Mouse (Mus musculus) T-helper 2 cell (primary cell): ENCODE results near the gene Gm45785.

Source experiments
- in situ Hi-C: fragments of 300-600 bp; cut with MboI, MseI; formaldehyde crosslinking; loops from one replicate; pipeline ENCODE4 v1.15.1; 2025; ENCODE audit warnings: high pct_unique_total_duplicates

Gm45785 gene

DNA sequence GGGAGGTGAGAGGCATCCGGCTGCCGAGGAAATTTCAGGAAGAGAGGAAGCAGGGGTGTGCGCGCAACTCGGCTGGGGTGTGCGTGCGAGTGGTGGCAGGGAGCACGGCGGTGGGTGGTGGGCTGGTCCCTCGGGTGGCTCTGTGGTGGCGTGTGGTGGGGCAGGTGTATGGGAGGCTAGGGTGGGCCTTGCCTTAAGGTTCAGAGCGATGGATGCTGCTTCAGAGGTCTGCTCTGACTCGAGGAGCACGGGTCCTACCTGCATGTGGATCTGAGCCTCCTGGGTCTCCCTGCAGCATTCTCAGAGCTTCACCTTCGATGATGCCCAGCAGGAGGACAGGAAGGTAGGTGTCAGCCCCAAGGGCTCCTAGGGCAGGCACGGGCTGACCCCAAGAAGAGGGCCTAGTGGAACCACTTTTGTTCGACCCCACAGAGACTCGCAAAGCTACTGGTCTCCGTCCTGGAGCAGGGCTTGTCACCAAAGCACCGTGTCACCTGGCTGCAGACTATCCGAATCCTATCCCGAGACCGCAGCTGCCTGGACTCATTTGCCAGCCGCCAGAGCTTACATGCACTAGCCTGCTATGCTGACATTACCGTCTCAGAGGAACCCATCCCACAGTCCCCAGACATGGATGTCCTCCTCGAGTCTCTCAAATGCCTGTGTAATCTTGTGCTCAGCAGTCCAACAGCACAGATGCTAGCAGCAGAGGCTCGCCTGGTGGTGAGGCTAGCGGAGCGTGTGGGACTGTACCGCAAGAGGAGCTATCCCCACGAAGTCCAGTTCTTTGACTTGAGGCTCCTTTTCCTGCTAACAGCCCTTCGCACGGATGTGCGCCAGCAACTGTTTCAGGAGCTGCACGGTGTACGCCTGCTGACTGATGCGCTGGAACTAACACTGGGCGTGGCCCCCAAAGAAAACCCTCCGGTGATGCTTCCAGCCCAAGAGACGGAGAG lies 1.7 kb upstream of the Gm45785 start, which contains the start of gene Bet1l:
Gene Bet1l (minus strand): TSS at position 28 of the 956 bp plus-strand sequence.
- in situ Hi-C loops: no loop called here

- in situ Hi-C loops: no loop called here
Observed at GRCm38 (mm10) chr7:140856785-140857549, 836 bp upstream of the Gm45785 start, which contains the start of gene Ric8a. TSS of gene Ric8a (plus strand) at chr7:140856957.

DNA sequence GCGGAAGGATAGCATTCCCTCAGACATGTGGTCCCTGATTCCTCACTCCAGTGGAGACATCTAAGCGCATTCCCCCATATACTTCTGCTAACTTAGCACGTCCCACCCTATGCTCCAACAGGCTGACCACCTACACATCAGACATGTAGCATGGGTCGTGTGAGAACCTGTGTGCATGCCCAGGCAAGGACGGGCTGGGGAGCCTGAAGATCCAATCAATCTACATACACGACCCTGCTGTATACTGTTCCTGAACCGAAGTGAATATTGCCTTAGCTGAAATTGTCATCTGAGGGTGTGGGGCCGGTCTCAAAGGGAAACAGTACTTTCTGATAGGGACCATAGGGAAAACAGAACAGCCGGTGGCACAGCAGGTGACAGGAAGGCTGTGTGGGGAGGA lies 950 bp downstream of the Gm45785 start:
- in situ Hi-C loops: no loop called here

DNA sequence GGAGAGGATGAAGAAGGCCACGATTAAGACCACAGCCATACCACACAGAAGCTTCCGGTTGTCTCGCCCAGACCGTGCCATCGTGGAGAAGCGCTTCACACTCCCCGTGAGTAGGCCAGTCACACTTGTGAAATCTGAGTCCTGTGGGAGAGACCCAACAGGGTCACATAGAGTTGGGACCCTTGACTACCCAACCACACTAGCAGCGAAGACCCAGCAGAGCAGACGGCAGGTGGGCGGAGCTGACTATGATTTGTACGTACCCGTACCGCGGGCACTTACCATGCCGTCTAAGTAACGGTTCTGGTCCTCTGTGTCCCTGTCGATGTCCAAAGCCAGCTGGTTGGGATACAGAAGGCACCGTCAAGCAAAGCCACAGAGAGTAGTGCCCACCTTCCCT lies 1.6 kb downstream of the Gm45785 start:
- in situ Hi-C loops: no loop called here

- in situ Hi-C loops: no loop called here
Observed at GRCm38 (mm10) chr7:140853386-140853785, 2.7 kb downstream of the Gm45785 start.

DNA sequence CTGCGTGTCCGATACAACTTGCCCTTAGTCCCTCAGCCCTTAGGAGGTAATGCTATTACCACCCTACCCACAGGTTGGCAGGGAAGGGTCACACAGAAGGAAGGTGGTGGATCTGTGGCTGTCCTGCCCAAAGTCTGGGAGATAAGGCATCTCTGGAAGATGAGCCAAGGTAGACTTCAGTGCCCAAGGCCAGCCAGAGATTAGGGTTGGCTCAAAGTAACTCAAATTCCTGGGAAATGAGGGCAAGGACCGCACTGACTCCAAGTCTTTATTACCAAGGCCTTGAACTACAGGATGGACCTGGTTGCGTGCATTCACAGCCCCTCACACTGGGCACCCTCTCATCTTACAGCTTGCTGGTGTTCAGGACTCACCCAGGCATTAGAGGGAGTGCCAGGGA lies 4.2 kb downstream of the Gm45785 start:
- in situ Hi-C loops: no loop called here

- in situ Hi-C loops: loop anchor here (5.0 kb wide), 1 partner anchor 204 kb away; no protein-coding TSS in a partner anchor
Observed at GRCm38 (mm10) chr7:140848591-140848990, 7.5 kb downstream of the Gm45785 start.

GRCm38 (mm10) chr7:140847755-140848580 lies 8.2 kb downstream of the Gm45785 start, which contains the start of gene Odf3:
TSS of gene Odf3 (plus strand) at chr7:140847805.
- in situ Hi-C loops: loop anchor here (5.0 kb wide), 1 partner anchor 204 kb away; no protein-coding TSS in a partner anchor

DNA sequence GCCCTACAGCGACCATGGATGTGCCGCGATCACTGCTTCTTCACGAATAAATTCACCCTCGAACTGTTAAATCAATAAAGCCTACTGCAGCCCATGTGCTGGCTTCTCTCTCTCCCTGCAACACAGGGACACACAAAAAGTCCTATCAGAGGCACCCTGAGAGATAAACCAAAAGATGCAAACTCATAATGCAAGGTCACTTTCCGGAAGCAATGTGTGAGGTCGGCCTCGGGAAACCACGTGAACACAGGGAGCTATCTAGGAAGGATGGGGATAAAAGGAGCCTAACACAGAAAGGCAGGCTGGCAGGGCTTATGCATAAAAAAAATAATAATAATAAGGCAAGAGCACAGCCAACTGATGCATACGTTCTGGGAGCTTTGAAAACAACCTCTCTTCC lies 9.5 kb downstream of the Gm45785 start:
- in situ Hi-C loops: loop anchor here (5.0 kb wide), 1 partner anchor 206 kb away; no protein-coding TSS in a partner anchor

- in situ Hi-C loops: loop anchor here (5.0 kb wide), 1 partner anchor 207 kb away; no protein-coding TSS in a partner anchor
Observed at GRCm38 (mm10) chr7:140845683-140846082, 10.4 kb downstream of the Gm45785 start.

DNA sequence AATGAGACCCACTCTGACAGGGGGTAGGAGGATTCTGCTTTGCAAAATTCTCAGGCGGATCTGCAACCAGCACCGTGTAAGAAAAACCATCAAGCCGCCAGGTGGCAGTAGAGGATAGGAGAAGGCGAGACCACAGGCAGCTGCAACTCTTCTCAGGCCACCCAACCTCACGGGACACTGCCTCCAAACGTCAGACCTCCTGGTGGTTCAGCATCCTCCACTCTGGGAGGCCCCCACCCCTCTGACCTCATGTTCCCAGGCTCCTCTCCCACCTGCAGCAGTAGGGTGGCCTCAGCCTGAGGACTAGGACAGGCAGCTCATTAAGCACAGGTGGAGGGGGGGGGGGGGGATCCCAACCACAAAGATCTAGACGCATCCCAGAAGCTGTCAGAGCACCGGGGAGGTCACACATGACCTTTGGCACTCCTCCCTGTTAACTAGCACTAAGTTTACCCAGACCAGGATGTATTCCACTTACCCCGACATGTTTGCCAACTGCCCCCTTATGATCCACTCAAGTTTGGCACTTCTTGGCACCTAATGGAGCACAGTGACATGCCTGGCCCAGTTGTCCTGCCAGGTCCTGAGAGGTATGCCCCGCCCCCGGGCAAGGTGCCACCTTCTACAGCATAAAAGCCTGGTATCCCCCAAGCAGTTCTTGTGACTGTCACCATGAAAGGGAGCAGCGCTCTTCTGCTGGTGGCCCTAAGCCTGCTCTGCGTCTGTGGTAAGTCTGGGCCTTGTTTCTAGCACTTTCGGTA lies 11.0 kb downstream of the Gm45785 start, which contains the start of gene Scgb1c1:
Gene Scgb1c1 (plus strand): TSS at position 643 of the 761 bp plus-strand sequence.
- in situ Hi-C loops: loop anchor here (5.0 kb wide), 3 partner anchors 57 to 337 kb away; partner anchors contain the start of gene Cox8b

GRCm38 (mm10) chr7:140843806-140844205 lies 12.3 kb downstream of the Gm45785 start:
- in situ Hi-C loops: loop anchor here (5.0 kb wide), 2 partner anchors 58 to 338 kb away; partner anchors contain the start of gene Cox8b

DNA sequence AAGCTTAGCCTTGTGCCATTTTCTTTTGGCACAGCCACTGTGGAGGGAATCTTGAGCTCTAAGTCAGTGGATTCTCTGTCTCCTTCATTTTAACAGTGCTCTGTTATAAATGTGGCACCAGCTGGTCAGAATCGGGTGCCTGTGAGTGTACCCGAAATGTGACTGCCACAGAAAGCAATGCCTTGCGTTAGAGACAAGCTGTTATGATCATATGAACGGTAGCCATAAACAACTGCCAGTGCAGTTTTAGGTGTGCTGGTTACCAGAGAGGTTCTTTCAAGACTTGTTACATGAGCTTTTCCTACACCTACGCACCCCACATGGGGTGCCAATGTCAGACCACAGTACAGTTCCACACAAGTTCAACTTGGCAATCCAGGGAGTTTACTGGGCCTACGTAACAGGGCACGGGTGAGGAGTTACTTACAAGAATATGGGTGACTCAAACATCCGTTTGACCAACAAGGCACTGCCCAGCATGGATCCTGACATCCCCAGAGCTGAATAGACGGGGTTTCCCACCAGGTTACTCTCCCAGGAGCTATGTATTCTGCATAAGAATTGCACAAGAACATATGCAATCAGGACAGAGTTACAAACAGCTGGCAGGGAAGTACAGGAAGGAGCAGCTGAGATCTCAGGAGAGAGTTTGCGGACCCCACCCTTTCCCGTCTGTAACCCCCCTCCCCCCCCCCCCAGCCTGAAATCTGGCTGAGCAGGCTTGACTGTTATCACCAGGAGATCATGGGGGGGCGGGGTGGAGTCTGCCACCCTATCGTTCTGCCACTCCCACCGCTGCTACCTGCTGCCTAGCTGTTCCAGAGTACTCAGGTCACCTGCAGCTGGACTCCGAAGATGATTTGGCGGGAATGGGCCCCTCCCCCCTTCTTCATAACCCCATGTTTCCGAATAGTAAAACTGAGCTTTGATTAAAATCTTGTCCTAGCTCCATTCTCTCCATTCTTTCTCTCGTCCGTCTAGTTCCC lies 15.1 kb downstream of the Gm45785 start:
- in situ Hi-C loops: loop anchor here (5.0 kb wide), 2 partner anchors 61 to 341 kb away; partner anchors contain the start of gene Cox8b

- in situ Hi-C loops: no loop called here
Observed at GRCm38 (mm10) chr7:140839556-140839955, 16.6 kb downstream of the Gm45785 start.

DNA sequence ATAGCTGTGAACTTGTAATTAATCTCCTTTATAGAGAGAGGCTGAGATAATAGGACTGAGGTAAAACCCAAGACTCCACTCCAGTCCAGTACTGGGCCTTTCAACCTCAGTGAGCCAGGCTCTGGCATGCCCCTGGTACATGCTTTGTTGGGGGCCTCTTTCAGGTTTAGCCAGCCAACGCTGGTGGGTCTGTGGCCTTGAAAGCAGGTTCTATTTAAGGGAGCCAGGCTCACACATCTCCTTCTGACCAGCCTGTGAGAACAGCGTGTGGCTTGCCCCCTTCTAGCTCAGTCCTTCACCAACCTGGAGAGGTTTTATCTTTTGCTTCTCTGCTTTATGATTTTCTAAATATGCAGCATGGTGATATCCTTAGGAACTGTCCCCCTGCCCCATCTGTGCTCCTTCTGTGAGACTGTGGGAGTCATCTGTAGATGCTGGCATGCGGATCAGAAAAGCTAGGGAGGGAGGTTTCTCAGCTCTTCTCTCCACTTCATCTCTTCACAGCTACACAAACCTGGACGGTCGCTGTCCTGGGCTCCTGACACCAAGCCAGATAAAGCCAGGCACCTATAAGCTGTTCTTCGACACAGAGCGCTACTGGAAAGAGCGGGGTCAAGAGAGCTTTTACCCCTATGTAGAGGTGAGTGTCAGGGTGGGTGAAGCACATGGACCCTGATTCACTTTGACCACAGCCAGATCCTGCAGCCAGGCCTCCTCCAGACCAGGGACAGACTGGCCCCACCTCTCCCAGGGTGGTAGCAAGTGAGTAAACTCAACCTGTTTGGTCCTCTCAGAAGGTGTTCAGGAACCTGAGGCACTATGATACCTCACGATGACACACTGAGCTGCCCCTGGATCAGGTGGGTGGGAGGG lies 19.7 kb downstream of the Gm45785 start:
- in situ Hi-C loops: no loop called here

GRCm38 (mm10) chr7:140835758-140836087 lies 20.4 kb downstream of the Gm45785 start:
- in situ Hi-C loops: no loop called here

- in situ Hi-C loops: no loop called here
Observed at GRCm38 (mm10) chr7:140834968-140835757, 21.0 kb downstream of the Gm45785 start, which contains the start of gene Urah. TSS of gene Urah (plus strand) at chr7:140835018.
